Mouse (Mus musculus): Measurements from ENCODE around the gene Gm5941. TPM values are rescaled to one million over a fixed set of nuclear protein-coding genes. Genes with fewer than 3 reads are reported as not detected.
"Not testable (repeated sequence)": the region's sequence is repeated elsewhere in the genome, so short reads cannot be mapped to it uniquely, and the experiment has no call there.

Gm5941 gene
- total RNA-seq (2021): not detected

- intact Hi-C loops (cut with DNase I); DNase-seq (ENCODE audit: extremely low spot score in 1 of 2, low spot score in 2 of 2): not testable (repeated sequence)
Observed at GRCm38 (mm10) chrX:92489649-92490048, at the start of gene Gm5941. Gm5941 (plus strand) TSS chrX:92489949.

- DNase-seq (ENCODE audit: extremely low spot score in 1 of 2, low spot score in 2 of 2): no peak
- intact Hi-C loops (cut with DNase I): no loop called here
Observed at GRCm38 (mm10) chrX:92460496-92460895, 29.3 kb upstream of the Gm5941 start.

- DNase-seq (ENCODE audit: extremely low spot score in 1 of 2, low spot score in 2 of 2): no peak
- intact Hi-C loops (cut with DNase I): no loop called here
Observed at GRCm38 (mm10) chrX:92464773-92465172, 25.0 kb upstream of the Gm5941 start.

- intact Hi-C loops (cut with DNase I): no loop called here
- DNase-seq (ENCODE audit: extremely low spot score in 1 of 2, low spot score in 2 of 2): peak in 1 of 2 experiments; percentile 2
Observed at GRCm38 (mm10) chrX:92498254-92498653, 8.5 kb downstream of the Gm5941 start.

- intact Hi-C loops (cut with DNase I): no loop called here
Observed at GRCm38 (mm10) chrX:92527826-92528225, 38.1 kb downstream of the Gm5941 start.

More at GRCm38 (mm10) chrX:92527826-92528225, 38.1 kb downstream of the Gm5941 start:
- DNase-seq (ENCODE audit: extremely low spot score in 1 of 2, low spot score in 2 of 2): no peak

Other genes with a start within 250 kb of the Gm5941 start
- under 1 TPM in 1 of 2 experiments, not detected in 1; 0.32 TPM for gene Mageb18, start 109.6 kb downstream of the Gm5941 start, total RNA-seq (2021)

All from left cerebral cortex, postnatal 10 days (tissue).